Mouse (Mus musculus) adrenal gland, postnatal 25 days (tissue): Measurements from ENCODE around the gene Itpripl2. TPM values are rescaled to one million over a fixed set of nuclear protein-coding genes. Genes with fewer than 3 reads are reported as not detected.

Experiments
- DNase-seq: peaks from one replicate; pipeline ENCODE4 v3.0.0; 2021; ENCODE audit warnings: mixed read lengths
- total RNA-seq: library from RNA; stranded (reverse); gene quantifications from 2 replicates; pipeline ENCODE4 v1.2.3, GENCODE M21; 2021

Itpripl2 gene
- total RNA-seq, 1 experiment from 2014 or later = 15.7 TPM

GRCm38 (mm10) chr7:118488060-118488664, 3.6 kb downstream of the Itpripl2 start:
- no peak for DNase-seq

- no peak for DNase-seq
These were observed 4.9 kb downstream of the Itpripl2 start for GRCm38 (mm10) chr7:118486917-118487316.

- no peak for DNase-seq
These were observed 7.8 kb downstream of the Itpripl2 start for GRCm38 (mm10) chr7:118483996-118484395.

GRCm38 (mm10) chr7:118482001-118482400, 9.8 kb downstream of the Itpripl2 start:
- no peak for DNase-seq

- no peak for DNase-seq
These were observed 10.5 kb downstream of the Itpripl2 start for GRCm38 (mm10) chr7:118481047-118481810.

GRCm38 (mm10) chr7:118480160-118480709, 11.5 kb downstream of the Itpripl2 start:
- no peak for DNase-seq

GRCm38 (mm10) chr7:118478835-118479312, 12.9 kb downstream of the Itpripl2 start:
- DNase-seq = no peak

- no peak for DNase-seq
These were observed 15.3 kb downstream of the Itpripl2 start for GRCm38 (mm10) chr7:118476428-118476827.

GRCm38 (mm10) chr7:118475008-118475705, 16.6 kb downstream of the Itpripl2 start:
- DNase-seq = no peak

GRCm38 (mm10) chr7:118472886-118473285, 18.9 kb downstream of the Itpripl2 start:
- no peak for DNase-seq

GRCm38 (mm10) chr7:118468060-118468459, 23.7 kb downstream of the Itpripl2 start:
- no peak for DNase-seq

GRCm38 (mm10) chr7:118464432-118464831, 27.3 kb downstream of the Itpripl2 start:
- no peak for DNase-seq

- no peak for DNase-seq
These were observed 28.7 kb downstream of the Itpripl2 start for GRCm38 (mm10) chr7:118462818-118463762.

- no peak for DNase-seq
These were observed 30.2 kb downstream of the Itpripl2 start for GRCm38 (mm10) chr7:118461400-118462136.

- DNase-seq = no peak
These were observed 38.1 kb downstream of the Itpripl2 start for GRCm38 (mm10) chr7:118453722-118454121.

GRCm38 (mm10) chr7:118452940-118453339, 38.8 kb downstream of the Itpripl2 start:
- no peak for DNase-seq

GRCm38 (mm10) chr7:118448134-118448967, 43.4 kb downstream of the Itpripl2 start, which contains the start of gene Syt17:
Gene Syt17, minus strand, starts transcription at chr7:118448222.
- DNase-seq = peak; percentile 75

GRCm38 (mm10) chr7:118447291-118448133, 44.3 kb downstream of the Itpripl2 start:
- peak; percentile 44 for DNase-seq
